Mouse (Mus musculus): ENCODE measurements around the gene Bcas2. TPM values are rescaled to one million over a fixed set of nuclear protein-coding genes. Genes with fewer than 3 reads are reported as not detected.
"Not testable (repeated sequence)": the region's sequence is repeated elsewhere in the genome, so short reads cannot be mapped to it uniquely, and the experiment has no call there.

Bcas2 gene
- total RNA-seq, 2 experiments from 2014 or later = 51.7 to 59.0 TPM

DNA sequence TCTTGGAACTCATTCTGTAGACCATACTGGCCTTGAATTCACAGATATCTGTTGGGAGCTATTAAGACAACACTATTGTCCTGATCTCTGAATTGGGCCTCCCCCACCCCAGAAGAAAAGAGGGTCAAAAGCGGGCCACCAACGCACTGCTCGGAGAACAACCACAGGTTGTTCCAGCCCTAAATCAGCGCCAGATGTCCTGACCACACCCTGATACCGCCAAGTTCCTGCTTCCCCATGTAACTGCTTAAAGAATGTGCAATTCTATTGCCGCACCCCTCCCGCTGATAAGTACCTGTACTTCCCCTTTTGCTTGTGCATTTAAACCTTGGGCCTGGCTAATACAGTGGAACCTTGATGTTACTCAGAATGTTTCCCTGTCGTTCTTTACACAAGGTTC is 43.9 kb downstream of the Bcas2 start:
- DNase-seq = not testable (repeated sequence)

DNA sequence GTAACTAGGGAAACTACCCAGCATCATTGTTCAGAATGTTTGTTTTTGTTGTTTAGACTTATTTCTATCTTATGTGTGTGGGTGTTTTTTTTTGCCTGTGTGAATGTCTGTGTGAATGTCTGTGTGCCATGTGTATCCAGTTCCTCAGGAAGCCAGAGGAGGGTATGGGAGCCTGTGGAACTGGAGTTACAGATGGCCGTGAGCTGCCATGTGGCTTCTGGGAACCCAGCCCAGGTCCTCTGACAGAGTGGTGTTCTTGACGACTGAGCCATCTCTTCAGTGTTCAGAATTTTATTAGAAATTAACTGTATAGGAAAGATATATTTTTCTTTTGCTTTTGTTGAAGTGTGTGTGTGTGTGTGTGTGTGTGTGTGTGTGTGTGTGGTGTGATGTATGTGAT is 50.0 kb downstream of the Bcas2 start:
- DNase-seq = no peak

DNA sequence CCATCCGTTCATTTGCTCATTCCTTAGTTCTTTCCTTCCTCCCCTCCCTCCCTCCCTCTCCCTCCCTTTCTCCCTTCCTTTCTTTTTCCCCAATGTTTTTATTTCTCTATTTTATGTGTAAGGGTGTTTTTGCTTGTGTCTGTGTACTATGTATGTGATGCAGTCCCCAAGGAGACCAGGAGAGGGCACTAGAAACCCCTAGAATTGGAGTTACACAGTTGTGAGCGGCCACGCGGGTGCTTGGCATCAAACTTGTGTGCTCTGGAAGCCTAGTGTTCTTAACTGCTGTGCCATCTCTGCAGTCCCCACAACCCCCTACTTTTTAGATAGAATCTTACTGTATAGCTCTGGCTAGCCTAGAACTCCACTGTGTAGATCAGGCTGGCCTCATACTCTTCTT is 52.3 kb downstream of the Bcas2 start:
- DNase-seq = peak; percentile 28

DNA sequence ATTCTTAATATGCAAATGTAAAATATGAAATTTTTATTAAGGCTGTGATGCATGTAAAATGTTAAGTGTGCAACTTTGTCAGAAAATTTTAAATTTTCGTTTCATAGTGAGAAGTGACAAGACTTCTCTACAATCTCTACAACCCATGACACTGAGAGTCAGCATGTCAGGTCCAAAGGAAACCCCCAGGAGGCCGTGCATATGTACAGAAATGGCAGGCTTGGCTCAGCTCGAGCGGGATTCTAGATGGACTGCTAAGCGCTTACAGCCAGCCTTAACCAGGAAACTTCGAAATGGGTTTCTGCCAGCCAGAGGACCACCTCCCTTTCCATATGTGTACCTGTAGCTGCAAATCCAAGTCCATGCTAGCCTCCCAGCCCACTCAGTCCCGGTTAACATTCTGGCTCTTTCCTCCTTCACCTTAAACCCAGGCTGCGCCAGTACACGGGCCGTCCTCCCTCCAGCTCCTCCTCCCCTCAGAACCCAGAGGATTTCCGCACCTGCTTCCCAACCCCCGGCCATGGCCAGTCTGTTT is 52.8 kb downstream of the Bcas2 start:
- no peak for DNase-seq

DNA sequence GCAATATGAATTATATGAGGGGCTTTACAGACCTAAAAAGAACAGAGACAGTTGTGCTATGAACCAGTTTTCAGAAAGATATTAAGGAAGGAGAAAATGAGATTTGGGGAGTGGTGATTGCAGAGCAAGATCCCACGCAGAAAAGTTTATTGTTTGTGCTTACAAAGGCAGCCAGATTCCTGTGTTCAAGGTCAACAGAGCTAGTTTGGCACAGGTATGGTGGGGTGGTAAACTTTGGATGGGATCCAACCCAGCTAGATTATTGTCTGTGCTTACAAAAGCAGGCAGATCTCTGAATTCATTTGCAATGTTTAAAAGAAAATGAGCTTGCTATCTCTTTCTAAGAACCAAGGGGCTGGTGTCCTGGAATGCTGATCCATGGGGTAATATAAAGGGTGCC is 56.3 kb downstream of the Bcas2 start:
- no peak for DNase-seq

Other genes with a start within 250 kb of the Bcas2 start
- gene Sycp1, start 235.6 kb upstream of the Bcas2 start, total RNA-seq (2021) = not detected
- under 1 TPM; 0.36 to 0.45 TPM for gene Nr1h5, start 207.5 kb upstream of the Bcas2 start, total RNA-seq (2021)
- 10 to 100 TPM; 66.9 to 90.1 TPM for gene Sike1, start 175.9 kb upstream of the Bcas2 start, total RNA-seq (2021)
- gene Csde1, start 151.2 kb upstream of the Bcas2 start, total RNA-seq (2021) = 100 to 1,000 TPM; 307 to 342 TPM
- gene Nras, start 113.4 kb upstream of the Bcas2 start, total RNA-seq (2021) = 10 to 100 TPM; 83.3 to 99.7 TPM
- 10 to 100 TPM in 1 of 2 experiments, 1 to 10 TPM in 1; 8.3 to 19.9 TPM for gene Ampd1, start 97.6 kb upstream of the Bcas2 start, total RNA-seq (2021)
- 1 to 10 TPM; 2.0 to 3.4 TPM for gene Dennd2c, start 69.1 kb upstream of the Bcas2 start, total RNA-seq (2021)
- gene Trim33, start 107.6 kb downstream of the Bcas2 start, total RNA-seq (2021) = 10 to 100 TPM; 26.8 to 32.8 TPM